In the genomic region with DNA sequence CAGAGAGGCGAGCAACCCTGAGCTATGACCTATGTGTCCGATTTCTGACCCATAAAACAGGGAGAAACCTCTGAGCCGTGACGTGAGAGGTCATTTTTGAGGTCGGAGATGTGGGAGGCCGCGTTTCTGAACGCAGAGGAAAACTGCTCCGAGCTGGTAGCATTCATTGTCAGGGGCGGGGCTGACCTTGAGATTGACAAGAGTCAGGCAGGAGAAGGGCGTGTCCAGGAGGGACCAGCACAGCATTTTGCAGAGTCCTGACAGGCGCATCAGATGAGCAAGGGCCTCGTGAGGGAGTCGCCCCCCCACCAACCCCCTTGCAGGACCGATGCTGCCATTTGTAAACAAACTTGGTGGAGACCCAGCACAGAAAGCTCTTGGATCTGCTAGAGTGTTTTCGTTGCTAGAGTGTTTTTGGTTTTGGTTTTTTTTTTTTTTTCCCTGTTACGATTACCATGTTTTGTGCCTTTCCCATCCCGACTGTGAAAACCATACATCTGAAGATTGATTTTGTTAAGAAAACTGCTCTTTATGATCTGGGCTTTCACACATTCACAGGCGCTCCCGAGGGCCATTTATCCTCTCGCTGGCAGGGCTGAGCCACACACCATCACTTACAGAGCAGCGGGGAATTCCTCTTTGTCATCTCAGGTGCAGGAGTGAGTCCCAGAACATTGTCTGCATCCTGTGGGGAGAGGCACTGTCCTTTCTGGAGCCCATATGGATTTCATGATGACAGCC, we compare ENCODE assay signal across 8 mouse cellular contexts.
DNase-seq lines count a peak whose midpoint lies in the region; ATAC-seq lines count a peak whose summit lies in the region.

No protein-coding gene starts in this region.

- no peak for DNase-seq in kidney, adult 18-20 months
- peak; percentile 34 for DNase-seq in adrenal gland, postnatal 25 days
- peak; percentile 61 for DNase-seq in hindbrain, embryonic 11.5 days (ENCODE audit: low spot score)
- peak; percentile 49 for DNase-seq in mesoderm, embryonic 11.5 days (ENCODE audit: low read depth, low spot score)
- no peak for DNase-seq in right cerebral cortex, postnatal 25 days
- no peak for DNase-seq in gastrocnemius, postnatal 36 days
- DNase-seq in right cerebral cortex, postnatal 36 days (ENCODE audit: low spot score in 2 of 2): no peak

- intact Hi-C loops in gastrocnemius, postnatal 36 days (cut with DNase I): no loop called here

- H3K4me3 ChIP-seq in kidney, embryonic 16.5 days (ENCODE audit: low read length): no peak overlapping the region
- H3K4me3 ChIP-seq in hindbrain, embryonic 11.5 days (ENCODE audit: low read depth, low read length): no peak overlapping the region

- peaks cover 14% of the 10 kb centered on the region for H3K4me1 ChIP-seq in kidney, embryonic 16.5 days (ENCODE audit: insufficient read depth, low read length)
- H3K4me1 ChIP-seq in hindbrain, embryonic 11.5 days (replicated peaks; ENCODE audit: control insufficient read depth, insufficient read depth, low read length): peaks cover 2% of the 10 kb centered on the region; the same call in 1 of the 2 replicates

- H3K36me3 ChIP-seq in kidney, embryonic 16.5 days (ENCODE audit: insufficient read depth, low read length): no peaks in the 10 kb centered on the region
- H3K36me3 ChIP-seq in hindbrain, embryonic 11.5 days (ENCODE audit: control insufficient read depth, insufficient read depth, low read length): no peaks in the 10 kb centered on the region

- 5% methylated on average over 22 of the region's 22 CpGs for WGBS in kidney, embryonic 16.5 days
- WGBS in hindbrain, embryonic 11.5 days: 8% methylated on average over 22 of the region's 22 CpGs

- peaks cover 4% of the 10 kb centered on the region; the same call in 1 of the 2 replicates for H3K9me3 ChIP-seq in kidney, embryonic 16.5 days (ENCODE audit: low read length)
- no peaks in the 10 kb centered on the region for H3K9me3 ChIP-seq in hindbrain, embryonic 11.5 days (ENCODE audit: control insufficient read depth, low read length)

- H3K27me3 ChIP-seq in kidney, embryonic 16.5 days (ENCODE audit: insufficient read depth, low read length): peaks cover 6% of the 10 kb centered on the region; the same call in 1 of the 2 replicates
- no peaks in the 10 kb centered on the region for H3K27me3 ChIP-seq in hindbrain, embryonic 11.5 days (ENCODE audit: control insufficient read depth, insufficient read depth, low read length)

- ATAC-seq in kidney, embryonic 16.5 days (ENCODE audit: low FRiP score, low TSS enrichment): no peak
- ATAC-seq in hindbrain, embryonic 11.5 days (ENCODE audit: low FRiP score): peak; percentile 66; the same call in 1 of the 2 replicates

- peak overlapping the region; percentile 38 for H3K4me2 ChIP-seq in kidney, embryonic 16.5 days (replicated peaks; ENCODE audit: low read depth, low read length)
- H3K4me2 ChIP-seq in hindbrain, embryonic 11.5 days (replicated peaks; ENCODE audit: low read depth, low read length): peak overlapping the region; percentile 15; the same call in 1 of the 2 replicates

- no peak overlapping the region for H3K9ac ChIP-seq in kidney, embryonic 16.5 days (replicated peaks; ENCODE audit: low read length)
- no peak overlapping the region for H3K9ac ChIP-seq in hindbrain, embryonic 11.5 days (ENCODE audit: low read depth, low read length)

- no peak overlapping the region for H3K27ac ChIP-seq in kidney, embryonic 16.5 days (ENCODE audit: low read length)
- H3K27ac ChIP-seq in hindbrain, embryonic 11.5 days (ENCODE audit: low read depth, low read length): peak overlapping the region; percentile 58

Comparison
In these comparisons a context has a peak if more than half of its experiments do, and no peak if none do; other contexts are left out.
1. DNase-seq: peak in adrenal gland, postnatal 25 days (single experiment), hindbrain, embryonic 11.5 days (single experiment) and mesoderm, embryonic 11.5 days (single experiment); none in kidney, adult 18-20 months (single experiment), right cerebral cortex, postnatal 25 days (single experiment), gastrocnemius, postnatal 36 days (0 of 2) and right cerebral cortex, postnatal 36 days (0 of 2).